Mouse (Mus musculus): ENCODE measurements around the gene Dact3.

Gene Dact3

DNA sequence AGATGAGACGGTGACA, at the start of gene Dact3:
Gene Dact3, plus strand, starts transcription at position 8 of the 16 bp plus-strand sequence.
- DNase-seq (ENCODE audit: extremely low spot score), result no peak

DNA sequence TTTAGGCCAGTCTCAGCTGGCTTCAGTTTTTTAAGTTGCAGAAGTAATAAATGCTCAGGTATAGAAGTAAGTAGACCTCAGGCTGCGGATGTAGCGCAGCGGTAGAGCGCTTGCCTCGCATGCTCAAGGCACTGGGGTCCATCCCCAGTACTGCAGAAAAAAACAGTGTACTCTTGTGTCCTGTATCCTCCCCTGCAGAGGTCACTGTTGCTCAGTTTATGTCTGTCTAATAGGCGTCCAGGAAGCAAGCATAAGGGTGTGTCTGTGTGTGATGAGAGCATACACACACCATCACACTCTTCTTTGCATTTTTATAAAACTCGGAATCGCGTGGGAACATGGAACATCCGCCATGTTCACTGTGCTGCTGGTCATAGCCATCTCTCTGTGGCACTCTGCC, 49.3 kb upstream of the Dact3 start:
- no peak for DNase-seq (ENCODE audit: extremely low spot score)

DNA sequence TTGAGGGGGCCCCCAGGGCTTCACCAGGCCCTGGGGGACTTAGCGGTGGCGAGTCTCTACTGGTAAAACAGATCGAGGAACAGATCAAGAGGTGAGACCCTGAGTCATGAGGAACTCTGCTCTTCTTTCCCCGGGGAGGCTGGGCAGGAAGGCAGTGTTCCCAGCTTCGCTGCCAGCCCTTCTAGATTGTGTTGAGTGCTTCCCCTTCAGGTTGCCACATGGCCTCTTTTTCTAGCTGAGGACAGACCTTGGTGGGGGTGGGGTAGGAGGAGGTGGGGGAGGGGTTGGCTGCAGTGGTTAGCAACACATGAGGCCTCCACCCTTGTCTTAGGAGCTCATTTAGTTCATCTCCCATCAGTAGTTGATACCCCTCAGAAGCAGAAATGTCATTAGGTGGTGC, 48.5 kb upstream of the Dact3 start:
- no peak for DNase-seq (ENCODE audit: extremely low spot score)

DNA sequence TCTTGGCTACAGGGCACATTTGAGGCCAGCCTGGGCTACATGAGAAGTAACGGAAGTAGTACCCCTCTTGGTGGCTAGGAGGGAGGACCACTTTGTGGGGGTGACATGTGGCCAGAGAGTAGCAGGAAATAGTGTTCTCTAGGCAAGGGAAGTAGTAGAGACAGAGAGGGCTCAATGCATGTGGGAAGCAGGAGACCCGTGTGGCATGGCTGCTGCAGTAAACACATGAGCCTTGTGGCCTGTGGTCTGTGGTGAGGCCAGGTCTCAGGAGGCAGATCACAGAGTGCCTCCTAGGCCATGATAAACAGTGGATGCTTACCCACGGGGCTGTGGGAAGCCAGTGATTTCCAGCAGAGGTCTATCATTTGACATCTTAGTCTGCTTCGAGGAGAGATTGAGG, 47.8 kb upstream of the Dact3 start:
- no peak for DNase-seq (ENCODE audit: extremely low spot score)

DNA sequence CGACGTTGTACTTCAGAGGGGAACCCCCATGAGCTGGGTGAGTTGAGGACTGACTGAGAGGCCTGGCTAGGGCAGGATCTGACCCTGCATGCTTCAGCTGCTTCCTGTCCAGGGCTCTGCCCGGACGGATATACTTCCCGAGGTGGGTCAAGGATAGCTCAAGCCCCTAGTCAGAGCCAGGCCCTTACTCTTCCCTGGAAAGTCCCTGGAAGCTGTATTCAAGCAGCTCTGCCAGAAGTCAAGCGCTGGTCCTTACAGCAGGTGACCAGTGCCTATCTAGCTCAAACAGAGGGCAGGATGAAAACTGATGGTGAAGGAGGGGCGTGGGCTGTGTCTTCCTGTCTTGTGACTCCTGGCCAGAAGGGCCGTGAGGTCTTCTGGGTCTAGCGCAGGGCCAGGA, 44.7 kb upstream of the Dact3 start:
- no peak for DNase-seq (ENCODE audit: extremely low spot score)

DNA sequence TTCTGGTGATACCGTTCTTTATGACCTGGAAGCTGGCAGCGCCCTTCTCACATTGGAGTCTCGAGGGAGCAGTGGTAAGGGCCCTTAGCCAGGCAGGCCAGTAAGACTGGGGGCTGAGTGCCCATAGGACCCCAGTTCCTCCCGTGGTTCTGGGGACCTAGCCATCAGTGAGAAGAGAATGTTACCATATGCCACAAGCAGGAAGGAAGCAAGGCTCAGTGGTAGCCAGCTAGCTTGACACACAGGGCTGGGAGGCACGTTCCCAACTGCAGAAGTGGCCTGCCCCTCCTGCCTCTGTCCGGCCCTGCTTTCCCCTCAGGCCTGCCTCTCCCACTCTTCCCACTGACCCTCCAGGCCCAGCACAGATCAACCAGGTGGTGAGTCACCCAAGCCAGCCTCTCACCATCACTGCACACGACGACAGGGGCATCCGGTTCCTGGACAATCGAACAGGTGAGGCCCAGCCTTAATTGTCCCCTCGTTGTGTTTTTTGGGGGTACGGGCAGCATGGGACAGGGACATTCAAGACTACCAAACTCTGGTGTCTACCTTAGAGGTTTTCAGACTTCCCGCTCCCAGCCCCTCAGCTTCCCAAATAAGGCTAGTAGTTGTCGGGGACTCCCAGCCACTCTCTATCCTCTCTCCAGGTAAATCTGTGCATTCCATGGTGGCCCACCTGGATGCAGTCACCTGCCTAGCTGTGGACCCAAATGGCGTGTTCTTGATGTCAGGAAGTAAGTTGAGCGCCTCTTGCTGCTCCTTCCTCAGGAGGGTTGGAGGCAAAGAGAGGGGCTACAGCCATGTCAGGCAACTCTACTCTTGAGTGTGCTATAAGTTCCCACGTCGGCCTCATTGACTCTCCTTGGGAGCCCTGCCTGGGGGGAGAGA, 37.0 kb upstream of the Dact3 start:
- DNase-seq (ENCODE audit: extremely low spot score), result no peak

DNA sequence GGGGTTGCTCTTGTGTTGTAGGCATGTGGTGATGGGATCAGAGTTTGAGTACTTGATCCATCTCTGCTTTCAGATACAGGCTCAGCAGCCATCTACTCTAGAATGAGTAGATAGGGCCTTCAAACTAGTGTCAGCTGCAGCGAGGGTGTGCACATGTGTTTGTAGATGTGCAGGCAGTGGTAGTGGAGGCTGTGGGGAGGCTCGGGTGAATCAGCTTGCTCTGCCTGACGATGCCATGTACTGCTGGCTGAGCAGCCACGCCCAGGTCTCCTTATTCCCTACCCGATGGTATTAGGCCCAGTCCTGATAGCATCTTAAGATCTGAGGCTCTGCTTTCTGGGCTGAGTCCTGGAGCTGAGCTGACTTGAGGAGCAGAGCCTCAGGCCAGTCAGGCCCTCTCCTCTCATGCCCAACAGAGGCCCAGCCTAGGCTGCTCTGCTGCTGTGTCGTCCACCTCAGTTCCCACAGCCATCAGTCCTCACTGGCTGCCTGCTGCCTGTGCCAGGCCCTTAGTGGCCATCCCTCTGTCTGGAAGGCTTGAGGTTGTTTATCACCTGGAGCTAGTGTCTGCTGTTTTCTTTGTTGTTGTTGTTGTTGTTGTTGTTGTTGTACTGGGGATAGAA, 36.2 kb upstream of the Dact3 start:
- DNase-seq (ENCODE audit: extremely low spot score), result no peak

DNA sequence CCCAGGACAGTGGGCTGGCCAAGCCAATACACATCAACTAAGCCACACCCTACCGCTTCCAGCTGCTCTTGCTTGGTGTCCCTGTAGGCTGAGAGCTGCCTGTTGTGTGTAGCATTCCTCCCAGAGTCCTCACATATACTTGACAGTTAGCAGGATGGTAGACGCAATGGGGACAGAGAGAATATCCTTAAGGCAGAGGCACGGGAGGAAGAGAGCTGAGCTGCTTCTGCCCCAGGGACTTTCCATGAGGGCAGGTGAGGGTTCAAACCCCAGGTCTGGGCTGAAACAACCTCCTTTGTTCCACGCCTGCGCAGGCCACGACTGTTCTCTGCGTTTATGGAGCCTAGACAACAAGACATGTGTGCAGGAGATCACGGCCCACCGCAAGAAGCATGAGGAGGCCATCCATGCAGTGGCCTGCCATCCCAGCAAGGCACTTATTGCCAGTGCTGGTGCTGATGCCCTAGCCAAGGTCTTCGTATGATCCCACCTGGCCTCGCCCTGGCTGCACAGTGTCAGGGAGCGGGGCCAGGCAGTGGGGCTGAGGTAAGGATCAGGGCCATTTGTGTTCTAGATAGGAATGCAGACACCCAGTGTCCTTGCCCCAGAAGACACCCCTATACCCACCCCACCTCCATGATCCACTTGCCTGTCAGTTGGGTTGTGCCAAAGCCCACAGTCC, 35.5 kb upstream of the Dact3 start:
- DNase-seq (ENCODE audit: extremely low spot score), result no peak

DNA sequence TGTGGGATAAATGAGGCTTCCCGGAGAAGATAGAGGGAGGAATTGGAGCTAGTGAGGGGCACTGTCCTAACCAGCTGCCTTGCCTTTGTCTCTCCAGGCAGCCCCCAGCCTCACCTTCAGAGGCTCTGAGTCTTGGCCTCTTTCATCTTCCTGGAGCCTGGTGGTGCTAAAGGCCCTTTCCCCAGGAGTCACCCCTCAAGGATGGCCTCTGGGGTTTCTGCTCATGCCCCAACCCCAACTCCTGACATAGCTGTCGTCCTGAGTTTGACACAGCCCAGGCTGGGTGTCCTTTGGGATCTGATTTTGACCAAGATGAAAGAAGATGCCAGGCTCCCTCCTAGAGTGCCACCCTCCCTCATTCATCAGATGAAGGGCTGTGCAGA, 35.0 kb upstream of the Dact3 start:
- DNase-seq (ENCODE audit: extremely low spot score), result no peak

DNA sequence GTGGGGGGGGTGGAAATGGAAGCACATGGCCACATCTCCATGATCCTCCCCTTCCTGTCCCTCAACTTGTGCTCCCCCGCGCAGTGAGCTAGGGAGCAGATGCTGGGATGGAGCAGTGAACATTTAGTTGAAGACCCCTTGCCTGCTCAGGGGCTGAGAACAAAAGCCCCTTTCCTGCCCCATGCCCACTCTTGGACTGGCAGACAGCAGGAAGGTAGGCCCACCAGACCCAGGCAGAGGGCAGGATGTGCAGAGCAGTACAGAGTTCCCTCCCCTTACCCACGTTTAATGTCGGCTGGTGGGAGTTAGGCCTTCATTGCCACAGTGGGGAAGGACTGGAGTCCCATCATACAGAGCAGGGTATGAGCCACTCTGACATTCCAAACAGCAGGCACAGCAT, 34.0 kb upstream of the Dact3 start:
- no peak for DNase-seq (ENCODE audit: extremely low spot score)

DNA sequence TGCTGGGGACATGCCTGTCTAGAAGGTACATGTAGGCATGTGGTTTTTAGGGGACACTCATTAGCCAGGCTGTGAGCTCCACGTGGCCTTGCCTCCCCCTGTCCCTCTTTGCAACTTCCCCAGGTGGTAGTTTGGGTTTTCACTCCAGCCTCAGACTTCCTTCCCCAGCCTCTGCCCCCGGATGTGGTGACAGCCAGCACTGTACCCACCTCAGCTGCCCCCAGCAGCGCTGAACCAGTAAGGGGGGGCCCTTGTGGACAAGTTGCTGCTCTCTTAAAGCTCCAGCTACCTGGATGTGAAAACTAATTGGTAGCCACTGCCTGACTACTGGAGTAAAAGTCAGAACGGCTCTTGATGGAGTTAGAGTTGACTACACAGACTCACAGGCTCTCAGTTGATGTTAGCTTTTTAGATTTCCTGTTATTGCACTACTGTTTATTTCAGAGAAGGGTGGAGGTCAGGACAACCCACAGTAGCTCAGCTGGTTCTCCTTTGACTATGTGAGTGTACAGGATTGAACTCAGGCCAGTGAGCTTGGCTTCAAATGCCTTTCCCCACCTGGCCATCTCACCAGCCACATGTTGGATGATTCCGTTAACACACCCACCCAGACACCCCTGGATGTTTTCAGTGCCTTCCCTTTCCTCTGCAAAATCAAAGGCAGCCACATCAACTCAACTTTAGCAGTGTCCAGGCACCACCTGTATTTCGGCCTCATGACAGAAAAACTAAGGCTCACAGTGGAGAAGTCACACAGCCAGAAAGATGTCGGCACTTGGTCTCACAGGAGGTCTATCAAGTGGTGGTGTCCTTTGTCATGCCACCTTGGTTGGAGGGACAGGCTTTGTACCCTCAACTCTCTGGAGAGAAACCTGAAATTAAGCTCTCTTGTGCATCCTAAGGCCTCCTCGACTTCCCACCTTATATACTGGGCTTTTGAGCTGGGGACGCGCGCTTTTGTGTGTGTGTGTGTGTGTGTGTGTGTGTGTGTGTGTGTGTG, 33.3 kb upstream of the Dact3 start:
- DNase-seq (ENCODE audit: extremely low spot score), result no peak

DNA sequence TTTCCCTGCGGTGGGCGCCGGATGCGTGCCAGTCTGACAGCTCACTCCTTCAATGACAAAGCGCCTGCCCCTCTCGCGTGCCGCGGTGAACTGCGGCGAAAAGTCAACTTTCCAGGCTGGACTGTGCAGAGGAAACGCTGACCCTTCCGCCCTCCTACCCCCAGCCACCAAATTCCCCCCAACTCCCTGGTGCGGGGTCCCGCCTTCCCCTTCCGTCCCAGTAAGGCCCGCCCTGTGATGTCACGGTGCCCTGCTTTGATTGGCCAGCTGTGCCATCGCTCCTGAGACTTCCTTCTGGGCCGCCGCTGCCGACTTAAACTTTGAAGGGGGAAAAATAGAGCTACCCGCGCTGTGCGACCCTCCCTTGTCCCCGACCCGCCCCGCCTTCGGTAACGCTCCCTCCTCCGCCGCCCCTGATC, 32.5 kb upstream of the Dact3 start, which contains the start of gene Prkd2:
Gene Prkd2, plus strand, starts transcription at position 258 of the 419 bp plus-strand sequence.
- DNase-seq (ENCODE audit: extremely low spot score), result peak; percentile 93

DNA sequence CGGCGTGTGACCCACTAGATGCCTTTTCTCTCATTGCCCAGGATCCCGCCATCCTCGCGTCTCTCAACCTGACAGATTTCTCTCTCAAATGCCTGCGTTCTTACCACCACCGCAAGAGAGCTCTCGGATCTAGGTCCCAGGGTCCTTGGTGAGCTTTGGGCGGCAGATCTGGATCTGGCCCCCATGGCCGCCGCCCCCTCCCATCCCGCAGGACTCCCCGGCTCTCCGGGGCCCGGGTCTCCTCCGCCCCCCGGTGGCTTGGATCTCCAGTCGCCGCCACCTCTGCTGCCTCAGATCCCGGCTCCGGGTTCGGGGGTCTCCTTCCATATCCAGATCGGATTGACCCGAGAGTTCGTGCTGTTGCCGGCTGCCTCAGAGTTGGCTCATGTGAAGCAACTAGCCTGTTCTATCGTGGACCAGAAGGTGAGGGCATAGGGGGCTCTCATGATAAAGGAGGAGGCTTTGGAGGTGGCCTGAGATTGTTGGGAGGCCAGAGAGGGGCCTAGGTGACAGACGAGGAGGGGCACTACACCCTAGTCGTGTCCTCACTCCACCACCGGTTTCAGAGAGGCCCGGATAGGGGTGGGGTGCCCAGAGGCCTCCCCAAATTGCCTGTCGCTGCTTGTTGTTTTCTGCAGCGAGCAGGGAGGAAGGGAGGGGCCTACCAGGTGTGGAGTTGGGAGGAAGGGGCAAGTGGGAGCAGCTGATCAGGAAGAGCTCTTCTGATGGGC, 31.5 kb upstream of the Dact3 start:
- peak; percentile 32 for DNase-seq (ENCODE audit: extremely low spot score)

DNA sequence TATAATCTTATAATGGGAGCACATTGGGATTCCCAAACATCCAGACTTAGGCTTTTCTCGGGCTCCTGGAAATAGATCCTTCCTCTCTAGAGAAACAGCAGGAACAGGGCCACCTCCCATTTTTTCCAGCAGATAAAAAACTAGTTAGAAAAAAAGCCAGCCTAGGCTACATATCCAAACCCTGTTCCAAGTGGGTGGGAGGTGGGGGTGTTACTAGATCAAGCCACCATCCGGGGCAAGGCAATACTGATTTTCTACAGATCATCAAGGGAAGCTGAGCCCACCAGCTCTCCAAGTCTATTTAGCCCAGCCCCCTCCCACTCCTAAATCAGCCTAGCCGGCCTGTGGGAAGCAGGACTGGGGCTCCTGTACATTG, 30.4 kb upstream of the Dact3 start:
- no peak for DNase-seq (ENCODE audit: extremely low spot score)

DNA sequence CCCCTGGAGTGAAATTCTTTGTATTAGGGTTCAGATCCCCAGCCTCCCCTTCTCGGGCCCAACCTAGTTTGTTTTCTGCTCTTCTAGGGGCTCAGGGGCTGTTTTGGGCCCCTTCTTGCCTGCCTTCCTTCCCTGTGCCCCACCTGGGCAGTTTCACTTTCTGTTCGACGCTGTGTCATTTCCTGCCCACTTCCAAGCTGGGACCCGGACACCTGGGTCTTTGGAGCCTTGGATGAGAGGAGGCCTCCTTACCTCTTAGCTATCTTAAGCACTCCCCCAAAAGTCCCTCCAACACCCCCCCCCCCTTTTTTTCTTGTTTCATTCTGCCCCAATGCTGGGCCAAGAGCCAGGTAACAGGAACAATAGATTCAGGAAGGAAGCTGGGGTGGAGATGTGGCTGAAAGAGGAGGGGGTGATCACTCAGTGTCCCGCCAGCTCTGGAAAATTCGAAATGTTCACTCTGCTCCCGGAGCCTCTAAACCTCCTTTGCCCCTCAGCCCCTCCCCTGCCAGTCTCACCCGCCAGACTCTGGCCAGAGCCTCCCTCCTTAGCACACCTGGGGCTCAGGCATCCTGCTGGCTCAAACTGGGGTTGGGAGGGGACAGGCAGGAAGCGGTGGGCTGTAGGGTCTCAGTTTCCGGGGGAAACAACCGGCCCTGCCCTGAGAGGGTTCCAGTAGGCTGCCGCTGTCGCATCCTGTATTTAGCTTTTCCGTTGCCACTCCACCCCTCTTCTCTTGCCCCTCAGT, 29.9 kb upstream of the Dact3 start:
- peak; percentile 17 for DNase-seq (ENCODE audit: extremely low spot score)

DNA sequence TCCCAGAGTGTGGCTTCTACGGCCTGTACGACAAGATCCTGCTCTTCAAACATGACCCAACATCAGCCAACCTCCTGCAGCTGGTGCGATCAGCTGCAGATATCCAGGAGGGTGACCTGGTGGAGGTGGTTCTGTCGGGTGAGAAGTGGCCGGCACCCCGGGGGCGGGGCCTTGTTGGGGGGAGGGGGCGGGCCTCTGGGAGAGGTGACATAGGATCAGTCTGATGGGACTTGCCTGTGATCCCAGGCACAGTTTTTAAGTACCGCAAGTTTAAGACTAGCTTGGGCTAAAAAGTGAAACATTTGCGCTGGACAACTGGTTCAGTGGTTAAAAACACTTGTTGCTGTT, 29.3 kb upstream of the Dact3 start:
- DNase-seq (ENCODE audit: extremely low spot score), result peak; percentile 20

DNA sequence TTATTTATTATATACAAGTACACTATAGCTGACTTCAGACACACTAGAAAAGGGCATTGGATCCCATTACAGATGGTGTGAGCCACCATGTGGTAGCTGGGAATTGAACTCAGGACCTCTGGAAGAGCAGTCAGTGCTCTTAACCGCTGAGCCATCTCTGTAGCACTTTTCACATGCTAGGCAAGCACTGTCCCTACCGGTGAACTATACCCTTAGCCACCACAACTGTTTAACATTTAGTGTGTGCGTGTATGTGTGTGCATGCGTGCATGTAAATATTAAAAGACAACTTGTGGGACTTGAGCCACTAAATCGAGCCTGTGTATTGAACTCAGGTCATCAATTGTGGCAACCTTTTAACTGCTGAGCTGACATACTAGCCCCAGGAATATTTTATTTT, 28.3 kb upstream of the Dact3 start:
- no peak for DNase-seq (ENCODE audit: extremely low spot score)

DNA sequence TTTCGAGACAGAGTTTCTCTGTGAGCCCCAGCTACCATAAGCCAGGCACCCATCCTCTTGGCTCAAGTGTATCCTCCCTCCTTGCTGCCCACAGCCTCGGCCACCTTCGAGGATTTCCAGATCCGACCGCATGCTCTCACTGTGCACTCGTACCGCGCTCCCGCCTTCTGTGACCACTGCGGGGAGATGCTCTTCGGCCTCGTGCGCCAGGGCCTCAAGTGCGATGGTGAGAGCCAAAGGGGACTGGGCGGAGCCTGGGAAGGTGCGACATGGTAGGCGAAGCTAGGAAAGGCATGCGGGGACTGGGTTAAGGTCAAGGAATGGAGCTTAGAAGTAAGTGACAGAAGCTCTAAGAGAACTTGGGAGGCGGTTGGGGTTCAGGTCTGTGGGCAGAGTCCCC, 27.6 kb upstream of the Dact3 start:
- DNase-seq (ENCODE audit: extremely low spot score), result no peak

DNA sequence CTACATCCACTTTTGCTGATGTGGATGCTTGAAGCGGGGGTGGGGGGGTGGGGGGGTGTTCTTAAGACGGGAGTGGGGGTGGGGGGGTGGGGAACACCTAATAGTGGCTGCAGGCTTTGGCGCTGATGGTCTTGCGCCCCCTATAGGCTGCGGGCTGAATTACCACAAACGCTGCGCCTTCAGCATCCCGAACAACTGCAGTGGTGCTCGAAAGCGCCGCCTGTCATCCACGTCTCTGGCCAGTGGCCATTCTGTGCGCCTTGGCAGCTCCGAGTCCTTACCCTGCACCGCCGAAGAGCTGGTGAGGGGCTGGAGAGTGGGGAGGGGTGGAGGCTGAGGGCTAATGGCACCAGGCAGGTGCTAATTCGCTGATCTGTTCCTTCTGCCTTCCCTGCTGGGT, 26.5 kb upstream of the Dact3 start:
- peak; percentile 47 for DNase-seq (ENCODE audit: extremely low spot score)

DNA sequence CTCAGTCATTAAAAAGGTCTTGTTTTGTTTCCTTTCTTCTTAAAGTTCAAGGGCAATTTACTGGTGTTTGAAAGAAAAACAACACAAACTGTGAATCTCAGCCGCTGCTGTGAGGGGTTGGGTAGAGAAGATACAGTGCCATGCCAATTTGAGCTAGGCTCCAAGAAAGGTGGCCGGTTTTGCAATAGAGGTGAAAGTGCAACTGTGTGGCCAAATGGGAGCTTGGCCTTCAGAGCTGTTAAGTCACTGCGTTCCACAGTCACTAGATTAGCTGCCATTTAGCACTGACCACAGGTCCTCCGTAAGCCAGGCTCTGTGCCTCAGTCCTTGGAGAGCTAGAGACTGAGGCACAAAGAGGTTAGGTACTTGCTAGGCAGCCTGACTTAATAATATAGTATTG, 23.5 kb upstream of the Dact3 start:
- no peak for DNase-seq (ENCODE audit: extremely low spot score)

DNA sequence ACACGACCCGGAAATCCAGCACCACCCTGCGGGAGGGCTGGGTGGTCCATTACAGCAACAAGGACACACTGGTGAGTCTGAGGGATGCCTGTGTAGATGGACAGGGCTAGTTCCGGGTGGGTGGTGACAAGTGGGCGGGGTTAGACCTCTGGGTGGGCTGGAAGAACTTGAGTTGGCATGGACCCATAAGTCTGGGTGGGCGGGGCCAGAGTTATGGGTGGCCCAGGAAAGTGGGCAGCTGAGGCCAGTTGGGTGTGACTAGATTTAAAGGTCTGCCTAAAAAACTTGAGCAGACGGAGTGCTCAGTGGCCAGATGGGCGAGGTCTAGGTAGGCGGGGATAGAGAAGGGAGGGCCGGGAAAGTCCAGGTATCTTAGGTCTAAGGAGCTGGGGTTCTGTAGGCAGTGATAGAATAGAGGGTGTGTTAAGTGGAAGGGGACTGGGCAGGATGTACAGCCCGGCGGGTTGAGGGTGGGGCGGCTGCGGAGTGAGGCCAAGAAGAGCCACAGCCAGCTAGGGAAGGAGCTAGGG, 21.8 kb upstream of the Dact3 start:
- DNase-seq (ENCODE audit: extremely low spot score), result no peak
